Mouse (Mus musculus): ENCODE data around the gene Mug1. TPM values are rescaled to one million over a fixed set of nuclear protein-coding genes. Genes with fewer than 3 reads are reported as not detected.

Mug1 gene
- 0.15 TPM for polyA plus RNA-seq (2014; fragmentation: Illumina TruSeq; extraction: RNeasy Lipid Tissue Mini Kit (QIAGEN cat#74804); ENCODE audit: low replicate concordance)

GRCm38 (mm10) chr6:121838271-121838670, at the start of gene Mug1:
TSS of gene Mug1 (plus strand) at chr6:121838541.

Other genes starting within 250 kb of the Mug1 start
- not detected for gene A2m, start 203.2 kb upstream of the Mug1 start, polyA plus RNA-seq (2014; fragmentation: Illumina TruSeq; extraction: RNeasy Lipid Tissue Mini Kit (QIAGEN cat#74804); ENCODE audit: low replicate concordance)
- not detected for gene Gm7298, start 105.6 kb upstream of the Mug1 start, polyA plus RNA-seq (2014; fragmentation: Illumina TruSeq; extraction: RNeasy Lipid Tissue Mini Kit (QIAGEN cat#74804); ENCODE audit: low replicate concordance)
- not detected for gene Mug2, start 168.2 kb downstream of the Mug1 start, polyA plus RNA-seq (2014; fragmentation: Illumina TruSeq; extraction: RNeasy Lipid Tissue Mini Kit (QIAGEN cat#74804); ENCODE audit: low replicate concordance)

All from small intestine, adult 10 weeks (tissue).